In the genomic region with DNA sequence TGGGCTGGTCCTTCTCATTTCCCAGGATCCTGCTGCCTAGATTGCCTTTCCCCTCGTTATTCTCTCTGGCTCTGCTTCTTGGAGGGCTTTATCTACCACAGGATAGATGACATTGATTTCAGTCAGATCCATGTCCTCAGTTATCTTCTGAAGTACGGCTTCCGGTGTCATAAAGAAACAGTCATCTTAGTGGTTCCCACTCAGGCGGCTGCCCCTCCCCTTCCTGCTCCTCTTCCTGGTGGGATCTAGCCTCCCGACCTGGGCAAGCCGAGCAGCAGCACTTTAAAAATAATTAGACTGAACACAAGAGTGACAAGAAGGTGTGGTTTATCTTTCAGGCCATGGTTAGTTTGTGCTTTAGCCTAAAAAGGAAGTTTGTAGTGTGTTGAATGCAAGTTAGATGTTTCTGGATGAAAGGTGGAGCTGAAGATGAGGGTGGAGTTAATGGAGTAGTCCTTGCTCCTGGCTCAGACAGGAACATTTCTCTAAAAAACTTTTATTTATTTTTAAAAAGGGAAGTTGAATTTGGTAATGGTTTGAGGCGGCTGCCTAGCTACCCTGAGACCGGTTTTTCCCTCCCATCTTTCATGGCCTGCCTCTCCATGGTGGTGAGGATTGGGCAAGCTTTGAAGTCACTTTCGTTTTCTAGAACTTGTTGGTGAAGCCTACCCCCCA, we compare ENCODE assay signal across 9 mouse cellular contexts.
DNase-seq lines count a peak whose midpoint lies in the region; ATAC-seq lines count a peak whose summit lies in the region.
"Had no signal": no experiment of that assay in that cellular context is flagged by ENCODE, and none has a peak within 500 bp of the region (broad histone marks: within the 10 kb centered on the region; RNA-seq: fewer than 3 reads in every experiment).

No protein-coding gene starts in this region.

- DNase-seq in 416B (ENCODE audit: low read depth), result peak; percentile 70
- DNase-seq in lung, postnatal 14 days, result peak; percentile 12
- DNase-seq in cerebellum, postnatal 14 days, result no peak
- DNase-seq in cerebellum, postnatal 4 days (ENCODE audit: low spot score in 2 of 2), result no peak
- no peak for DNase-seq in layer of hippocampus, adult 11-12 months (ENCODE audit: low spot score)
- DNase-seq: cerebellum, adult 11-12 months; left cerebral cortex, postnatal 4 days had no signal

- peak; percentile 80 for ATAC-seq in CD4-positive, CD25-positive, alpha-beta regulatory T cell, adult 4 months
- peak; percentile 72 for ATAC-seq in inflammation-experienced regulatory T-cells, adult 6 months

Comparison
In these comparisons a context has a peak if more than half of its experiments do, and no peak if none do; other contexts are left out.
1. DNase-seq: peak in 416B (single experiment) and lung, postnatal 14 days (single experiment); none in cerebellum, postnatal 14 days (0 of 2), cerebellum, postnatal 4 days (0 of 2) and layer of hippocampus, adult 11-12 months (single experiment).